In the genomic region with DNA sequence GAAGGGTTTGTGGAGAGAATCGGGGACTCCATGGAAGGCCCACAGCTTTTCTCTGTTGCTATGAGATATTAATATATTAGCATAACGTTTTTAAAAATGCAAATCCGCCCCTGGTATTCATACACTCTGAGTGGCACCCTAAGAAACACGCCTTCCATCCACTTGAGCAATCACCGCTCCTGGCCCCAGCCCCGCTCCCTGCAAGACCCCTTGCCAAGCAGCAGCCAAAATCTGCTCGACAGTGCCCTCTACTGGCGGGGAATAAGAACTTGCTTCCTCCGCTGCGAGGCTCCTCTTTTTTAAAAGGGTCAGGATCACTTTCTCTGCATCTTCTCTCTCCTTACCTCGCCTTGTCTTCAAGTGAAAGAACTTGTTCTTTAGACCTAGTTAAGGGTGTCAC, we compare ENCODE assay signal across 8 mouse cellular contexts.
A peak's percentile ranks its signal among the peaks of the same experiment; 100 is the strongest.
DNase-seq lines count a peak whose midpoint lies in the region; ATAC-seq and TF ChIP-seq lines count a peak whose summit lies in the region.

No protein-coding gene starts in this region.

- peak; percentile 94 for DNase-seq in forebrain, embryonic 11.5 days (ENCODE audit: low spot score)
- peak; percentile 60 to 66 for DNase-seq in layer of hippocampus, adult 18-20 months (ENCODE audit: low spot score in 2 of 2)
- DNase-seq in ovary, postnatal 36 days (ENCODE audit: low spot score): peak; percentile 81
- peak; percentile 83 for DNase-seq in thymus, postnatal 25 days

- no peak overlapping the region for H3K9ac ChIP-seq in forebrain, embryonic 11.5 days (ENCODE audit: low read length)
- no peak overlapping the region for H3K9ac ChIP-seq in heart, embryonic 15.5 days
- no peak overlapping the region for H3K9ac ChIP-seq in lung, embryonic 16.5 days (ENCODE audit: low read length)

- no peaks in the 10 kb centered on the region for H3K36me3 ChIP-seq in E14TG2a.4 (ENCODE audit: insufficient read depth, low read length)
- no peaks in the 10 kb centered on the region for H3K36me3 ChIP-seq in forebrain, embryonic 11.5 days (ENCODE audit: control insufficient read depth, insufficient read depth, low read length)
- H3K36me3 ChIP-seq in heart, embryonic 15.5 days: no peaks in the 10 kb centered on the region
- no peaks in the 10 kb centered on the region for H3K36me3 ChIP-seq in lung, embryonic 16.5 days (ENCODE audit: control insufficient read depth, insufficient read depth, low read length)

- peaks cover 6% of the 10 kb centered on the region; the same call in 1 of the 2 replicates for H3K27me3 ChIP-seq in E14TG2a.4 (ENCODE audit: insufficient read depth, low read length)
- no peaks in the 10 kb centered on the region for H3K27me3 ChIP-seq in forebrain, embryonic 11.5 days (ENCODE audit: control insufficient read depth, insufficient read depth, low read length)
- peaks cover 9% of the 10 kb centered on the region for H3K27me3 ChIP-seq in heart, embryonic 15.5 days
- no peaks in the 10 kb centered on the region for H3K27me3 ChIP-seq in lung, embryonic 16.5 days (ENCODE audit: control insufficient read depth, insufficient read depth, low read depth, low read length)

- 17% methylated on average over 11 of the region's 11 CpGs for WGBS in bone marrow, adult 2 months
- 8% methylated on average over 11 of the region's 11 CpGs for WGBS in forebrain, embryonic 11.5 days
- 8% methylated on average over 11 of the region's 11 CpGs for WGBS in heart, embryonic 15.5 days
- 7% methylated on average over 11 of the region's 11 CpGs for WGBS in lung, embryonic 16.5 days

- H3K4me1 ChIP-seq in E14TG2a.4 (replicated peaks; ENCODE audit: low read depth, low read length): peaks cover 34% of the 10 kb centered on the region
- no peaks in the 10 kb centered on the region for H3K4me1 ChIP-seq in bone marrow, adult 2 months (ENCODE audit: control insufficient read depth, insufficient read depth, low read length)
- peaks cover 7% of the 10 kb centered on the region; the same call in 1 of the 2 replicates for H3K4me1 ChIP-seq in forebrain, embryonic 11.5 days (replicated peaks; ENCODE audit: control insufficient read depth, insufficient read depth, low read length)
- peaks cover 10% of the 10 kb centered on the region for H3K4me1 ChIP-seq in heart, embryonic 15.5 days (replicated peaks)
- H3K4me1 ChIP-seq in lung, embryonic 16.5 days (replicated peaks; ENCODE audit: control insufficient read depth, insufficient read depth, low read length): peaks cover 9% of the 10 kb centered on the region

- no peak overlapping the region for H3K4me3 ChIP-seq in E14TG2a.4 (replicated peaks; ENCODE audit: low read length)
- H3K4me3 ChIP-seq in bone marrow, adult 2 months (replicated peaks; ENCODE audit: control insufficient read depth, low read depth, low read length): no peak overlapping the region
- no peak overlapping the region for H3K4me3 ChIP-seq in forebrain, embryonic 11.5 days (ENCODE audit: low read depth, low read length)
- no peak overlapping the region for H3K4me3 ChIP-seq in heart, embryonic 15.5 days
- H3K4me3 ChIP-seq in lung, embryonic 16.5 days (ENCODE audit: low read length): peak overlapping the region; percentile 22

- peak; percentile 74 for ATAC-seq in forebrain, embryonic 11.5 days (replicated peaks; ENCODE audit: low FRiP score)
- ATAC-seq in heart, embryonic 15.5 days (replicated peaks; ENCODE audit: insufficient number of reproducible peaks, insufficient read depth, low FRiP score, low read depth): peak; percentile 56; the same call in 1 of the 2 replicates
- ATAC-seq in lung, embryonic 16.5 days (ENCODE audit: low read depth): peak; percentile 81

- H3K27ac ChIP-seq in bone marrow, adult 2 months (ENCODE audit: control insufficient read depth, insufficient read depth, low read depth, low read length, poor library complexity): no peak overlapping the region
- no peak overlapping the region for H3K27ac ChIP-seq in forebrain, embryonic 11.5 days (ENCODE audit: low read depth, low read length)
- 0 out of 2 replicates have a peak overlapping the region, but pooled peaks have one; percentile 10 for H3K27ac ChIP-seq in heart, embryonic 15.5 days
- H3K27ac ChIP-seq in lung, embryonic 16.5 days (ENCODE audit: low read length): peak overlapping the region; percentile 66; the same call in 1 of the 2 replicates

- no peak for TF ChIP-seq POLR2A in bone marrow, adult 2 months (IDR thresholded peaks at IDR 0.05; ENCODE audit: borderline replicate concordance, control insufficient read depth, low read depth, low read length)

- H3K4me2 ChIP-seq in forebrain, embryonic 11.5 days (ENCODE audit: low read depth, low read length, severe bottlenecking): no peak overlapping the region
- peak overlapping the region; percentile 12 for H3K4me2 ChIP-seq in heart, embryonic 15.5 days
- H3K4me2 ChIP-seq in lung, embryonic 16.5 days (ENCODE audit: low read depth, low read length): peak overlapping the region; percentile 49

- no peaks in the 10 kb centered on the region for H3K9me3 ChIP-seq in E14TG2a.4 (ENCODE audit: low read length)
- no peaks in the 10 kb centered on the region for H3K9me3 ChIP-seq in forebrain, embryonic 11.5 days (ENCODE audit: control insufficient read depth, low read length)
- no peaks in the 10 kb centered on the region for H3K9me3 ChIP-seq in heart, embryonic 15.5 days (replicated peaks)
- no peaks in the 10 kb centered on the region for H3K9me3 ChIP-seq in lung, embryonic 16.5 days (ENCODE audit: control insufficient read depth, low read length)

- TF ChIP-seq CTCF in E14TG2a.4 (conservative IDR thresholded peaks at IDR 0.05; ENCODE audit: low read length): peak; percentile 68
- TF ChIP-seq CTCF in bone marrow, adult 2 months (IDR thresholded peaks at IDR 0.05; ENCODE audit: control insufficient read depth, insufficient read depth, low read length): peak; percentile 73

Comparison
In these comparisons a context has a peak if more than half of its experiments do, and no peak if none do; other contexts are left out.
1. H3K27ac ChIP-seq: peak in heart, embryonic 15.5 days (single experiment) and lung, embryonic 16.5 days (single experiment); none in bone marrow, adult 2 months (single experiment) and forebrain, embryonic 11.5 days (single experiment).
2. Peak in every context shown above with its lines, with median percentiles within 50 percentile points of each other: ATAC-seq and DNase-seq.